Mouse (Mus musculus): ENCODE results near the gene Cnp. TPM values are rescaled to one million over a fixed set of nuclear protein-coding genes. Genes with fewer than 3 reads are reported as not detected.
"Not testable (repeated sequence)": the region's sequence is repeated elsewhere in the genome, so short reads cannot be mapped to it uniquely, and the experiment has no call there.

Gene Cnp
- polyA plus RNA-seq, 1 experiment, result 138 TPM

DNA sequence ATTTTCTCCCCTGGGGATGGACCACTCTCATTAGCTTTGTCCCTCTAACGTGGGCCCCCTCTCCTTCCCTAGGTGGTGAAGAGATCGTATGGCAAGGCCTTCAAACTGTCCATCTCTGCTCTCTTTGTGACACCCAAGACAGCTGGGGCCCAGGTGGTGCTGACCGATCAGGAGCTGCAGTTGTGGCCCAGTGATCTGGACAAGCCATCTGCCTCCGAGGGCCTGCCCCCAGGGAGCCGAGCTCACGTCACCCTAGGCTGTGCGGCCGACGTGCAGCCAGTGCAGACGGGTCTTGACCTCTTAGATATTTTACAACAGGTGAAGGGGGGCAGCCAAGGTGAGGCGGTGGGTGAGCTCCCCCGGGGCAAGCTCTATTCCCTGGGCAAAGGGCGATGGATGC lies 5.6 kb downstream of the Cnp start:
- Histone ChIP-seq H3K4me3 (ENCODE audit: control insufficient read depth, insufficient read depth, low read length) (no peak overlapping the region), H3K27ac (ENCODE audit: control insufficient read depth, insufficient read depth, low read length) (no peak overlapping the region), H3K4me1 (replicated peaks; ENCODE audit: control insufficient read depth, insufficient read depth, low read length) (peaks cover 90% of the 10 kb centered on the region), H3K36me3 (ENCODE audit: control insufficient read depth, insufficient read depth, low read length) (peaks cover 39% of the 10 kb centered on the region), H3K27me3 (ENCODE audit: control insufficient read depth, insufficient read depth, low read length) (no peaks in the 10 kb centered on the region)
- TF ChIP-seq POLR2A (IDR thresholded peaks at IDR 0.05; ENCODE audit: control insufficient read depth, extremely low read depth, insufficient read depth, low read length, poor library complexity) (no peak), CTCF (IDR thresholded peaks at IDR 0.05; ENCODE audit: borderline replicate concordance, control insufficient read depth, extremely low read depth, insufficient read depth, low read length, poor library complexity) (no peak)
- 97% methylated on average over 13 of the region's 13 CpGs for WGBS
- DNase-seq, result no peak

GRCm38 (mm10) chr11:100581756-100582155 lies 7.1 kb downstream of the Cnp start:
- Histone ChIP-seq H3K27me3 (ENCODE audit: control insufficient read depth, insufficient read depth, low read length) (no peaks in the 10 kb centered on the region), H3K4me1 (replicated peaks; ENCODE audit: control insufficient read depth, insufficient read depth, low read length) (peaks cover 84% of the 10 kb centered on the region), H3K27ac (ENCODE audit: control insufficient read depth, insufficient read depth, low read length) (peak overlapping the region; percentile 94), H3K36me3 (ENCODE audit: control insufficient read depth, insufficient read depth, low read length) (peaks cover 50% of the 10 kb centered on the region), H3K4me3 (ENCODE audit: control insufficient read depth, insufficient read depth, low read length) (peak overlapping the region; percentile 3; the same call in 1 of the 2 replicates)
- 0 out of 2 replicates have a peak, but pooled peaks have one; percentile 39 for TF ChIP-seq CTCF (IDR thresholded peaks at IDR 0.05; ENCODE audit: borderline replicate concordance, control insufficient read depth, extremely low read depth, insufficient read depth, low read length, poor library complexity)
- TF ChIP-seq POLR2A (IDR thresholded peaks at IDR 0.05; ENCODE audit: control insufficient read depth, extremely low read depth, insufficient read depth, low read length, poor library complexity), result no peak
- WGBS, result 8% methylated on average over 4 of the region's 4 CpGs
- DNase-seq, result peak; percentile 56

DNA sequence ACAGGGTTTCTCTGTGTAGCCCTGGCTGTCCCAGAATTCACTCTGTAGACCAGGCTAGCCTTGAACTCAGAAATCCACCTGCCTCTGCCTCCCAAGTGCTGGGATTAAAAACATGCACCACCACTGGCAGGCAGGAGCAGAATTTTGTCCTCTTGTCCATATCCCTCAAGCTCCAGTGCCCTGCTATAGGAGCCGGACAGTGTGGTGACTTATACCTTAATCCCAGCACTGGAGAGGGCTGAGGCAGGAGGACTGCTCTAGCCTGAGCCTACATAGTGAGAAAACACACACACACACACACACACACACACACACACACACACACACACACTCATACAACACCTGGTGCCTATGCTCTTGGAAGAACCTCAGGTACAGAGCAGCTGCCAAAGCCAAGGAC lies 7.7 kb downstream of the Cnp start:
- Histone ChIP-seq H3K27ac (ENCODE audit: control insufficient read depth, insufficient read depth, low read length) (peak overlapping the region; percentile 94), H3K36me3 (ENCODE audit: control insufficient read depth, insufficient read depth, low read length) (peaks cover 54% of the 10 kb centered on the region), H3K4me1 (replicated peaks; ENCODE audit: control insufficient read depth, insufficient read depth, low read length) (peaks cover 78% of the 10 kb centered on the region)
- not testable (repeated sequence) for H3K4me3 ChIP-seq (ENCODE audit: control insufficient read depth, insufficient read depth, low read length); H3K27me3 ChIP-seq (ENCODE audit: control insufficient read depth, insufficient read depth, low read length); DNase-seq
- 84% methylated on average over 1 of the region's 1 CpGs for WGBS

- Histone ChIP-seq H3K27me3 (ENCODE audit: control insufficient read depth, insufficient read depth, low read length) (no peaks in the 10 kb centered on the region), H3K4me3 (ENCODE audit: control insufficient read depth, insufficient read depth, low read length) (peak overlapping the region; percentile 9; the same call in 1 of the 2 replicates), H3K36me3 (ENCODE audit: control insufficient read depth, insufficient read depth, low read length) (peaks cover 58% of the 10 kb centered on the region), H3K4me1 (replicated peaks; ENCODE audit: control insufficient read depth, insufficient read depth, low read length) (peaks cover 74% of the 10 kb centered on the region), H3K27ac (ENCODE audit: control insufficient read depth, insufficient read depth, low read length) (peak overlapping the region; percentile 94)
- 4% methylated on average over 2 of the region's 2 CpGs for WGBS
- no peak for DNase-seq
- TF ChIP-seq POLR2A (IDR thresholded peaks at IDR 0.05; ENCODE audit: control insufficient read depth, extremely low read depth, insufficient read depth, low read length, poor library complexity), result no peak
- TF ChIP-seq CTCF (IDR thresholded peaks at IDR 0.05; ENCODE audit: borderline replicate concordance, control insufficient read depth, extremely low read depth, insufficient read depth, low read length, poor library complexity), result no peak
Measured at GRCm38 (mm10) chr11:100582836-100583235, 8.1 kb downstream of the Cnp start.

DNA sequence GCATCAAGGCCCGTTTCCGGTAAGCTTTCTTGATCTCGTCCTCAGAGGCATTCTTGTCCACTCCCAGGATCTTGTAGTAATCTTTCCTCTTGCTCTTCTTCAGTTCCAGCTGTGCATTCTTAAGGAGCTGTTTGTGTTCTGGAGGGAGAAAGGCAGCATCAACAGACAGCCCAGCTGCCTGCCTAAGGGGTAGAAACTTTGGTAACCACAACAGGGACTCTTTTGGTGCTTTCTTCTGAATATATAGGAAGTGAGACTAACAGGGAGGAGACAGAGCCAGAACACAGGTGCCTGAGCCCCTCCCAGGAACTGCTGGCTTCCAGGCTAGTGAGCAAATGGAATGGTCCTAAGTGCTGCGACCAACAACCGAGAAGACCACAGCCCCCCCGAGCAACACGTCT lies 9.9 kb downstream of the Cnp start:
- peak overlapping the region; percentile 9 for H3K4me3 ChIP-seq (ENCODE audit: control insufficient read depth, insufficient read depth, low read length)
- peaks cover 61% of the 10 kb centered on the region for H3K4me1 ChIP-seq (replicated peaks; ENCODE audit: control insufficient read depth, insufficient read depth, low read length)
- H3K36me3 ChIP-seq (ENCODE audit: control insufficient read depth, insufficient read depth, low read length), result peaks cover 62% of the 10 kb centered on the region
- no peaks in the 10 kb centered on the region for H3K27me3 ChIP-seq (ENCODE audit: control insufficient read depth, insufficient read depth, low read length)
- H3K27ac ChIP-seq (ENCODE audit: control insufficient read depth, insufficient read depth, low read length), result peak overlapping the region; percentile 94
- WGBS, result 9% methylated on average over 7 of the region's 7 CpGs
- DNase-seq, result peak; percentile 48
- TF ChIP-seq CTCF (IDR thresholded peaks at IDR 0.05; ENCODE audit: borderline replicate concordance, control insufficient read depth, extremely low read depth, insufficient read depth, low read length, poor library complexity) (no peak), POLR2A (IDR thresholded peaks at IDR 0.05; ENCODE audit: control insufficient read depth, extremely low read depth, insufficient read depth, low read length, poor library complexity) (no peak)

GRCm38 (mm10) chr11:100585148-100585547 lies 10.4 kb downstream of the Cnp start:
- H3K4me3 ChIP-seq (ENCODE audit: control insufficient read depth, insufficient read depth, low read length), result no peak overlapping the region
- WGBS, result 85% methylated on average over 3 of the region's 3 CpGs
- TF ChIP-seq CTCF (IDR thresholded peaks at IDR 0.05; ENCODE audit: borderline replicate concordance, control insufficient read depth, extremely low read depth, insufficient read depth, low read length, poor library complexity), result no peak
- no peak for TF ChIP-seq POLR2A (IDR thresholded peaks at IDR 0.05; ENCODE audit: control insufficient read depth, extremely low read depth, insufficient read depth, low read length, poor library complexity)
- H3K27ac ChIP-seq (ENCODE audit: control insufficient read depth, insufficient read depth, low read length), result peak overlapping the region; percentile 94
- peaks cover 56% of the 10 kb centered on the region for H3K4me1 ChIP-seq (replicated peaks; ENCODE audit: control insufficient read depth, insufficient read depth, low read length)
- peaks cover 68% of the 10 kb centered on the region for H3K36me3 ChIP-seq (ENCODE audit: control insufficient read depth, insufficient read depth, low read length)
- H3K27me3 ChIP-seq (ENCODE audit: control insufficient read depth, insufficient read depth, low read length), result no peaks in the 10 kb centered on the region
- no peak for DNase-seq

GRCm38 (mm10) chr11:100588462-100588861 lies 13.8 kb downstream of the Cnp start:
- Histone ChIP-seq H3K27ac (ENCODE audit: control insufficient read depth, insufficient read depth, low read length) (peak overlapping the region; percentile 60; the same call in 1 of the 2 replicates), H3K4me1 (replicated peaks; ENCODE audit: control insufficient read depth, insufficient read depth, low read length) (peaks cover 29% of the 10 kb centered on the region), H3K4me3 (ENCODE audit: control insufficient read depth, insufficient read depth, low read length) (no peak overlapping the region), H3K36me3 (ENCODE audit: control insufficient read depth, insufficient read depth, low read length) (peaks cover 82% of the 10 kb centered on the region), H3K27me3 (ENCODE audit: control insufficient read depth, insufficient read depth, low read length) (no peaks in the 10 kb centered on the region)
- TF ChIP-seq CTCF (IDR thresholded peaks at IDR 0.05; ENCODE audit: borderline replicate concordance, control insufficient read depth, extremely low read depth, insufficient read depth, low read length, poor library complexity), result no peak
- no peak for TF ChIP-seq POLR2A (IDR thresholded peaks at IDR 0.05; ENCODE audit: control insufficient read depth, extremely low read depth, insufficient read depth, low read length, poor library complexity)
- no peak for DNase-seq
- WGBS, result 21% methylated on average over 2 of the region's 2 CpGs
